Mouse (Mus musculus) stomach, postnatal 0 days (tissue): Measurements from ENCODE around the gene Tppp3. TPM values are rescaled to one million over a fixed set of nuclear protein-coding genes. Genes with fewer than 3 reads are reported as not detected.

ENCODE experiments used
- ATAC-seq: fragments of 200-750 bp; cut with Nextera tagmentation; 2 replicates; pipeline ENCODE4 v1.8.0; 2017; ENCODE audit not compliant: low FRiP score, low TSS enrichment
- DNase-seq: peaks from one replicate; pipeline ENCODE4 v3.0.0-alpha.2; 2016; ENCODE audit warnings: low spot score
- H3K27ac ChIP-seq: fragments of 300-500 bp; sonication (generic); replicated peaks from 2 replicates; pipeline ENCODE4 v1.5.1; 2014; ENCODE audit warnings: mild to moderate bottlenecking, control low read depth
- H3K27me3 ChIP-seq: fragments of 300-500 bp; sonication (generic); 2 replicates; pipeline ENCODE4 v1.6.1; 2014; ENCODE audit warnings: low read length; ENCODE audit not compliant: control insufficient read depth, insufficient read depth
- H3K36me3 ChIP-seq: fragments of 300-500 bp; sonication (generic); 2 replicates; pipeline ENCODE4 v1.6.1; 2014; ENCODE audit warnings: low read length, mixed read lengths; ENCODE audit not compliant: control insufficient read depth, insufficient read depth
- H3K4me1 ChIP-seq: fragments of 300-500 bp; sonication (generic); replicated peaks from 2 replicates; pipeline ENCODE4 v1.6.1; 2014; ENCODE audit warnings: antibody characterized with exemption; ENCODE audit not compliant: control insufficient read depth, insufficient read depth
- H3K4me2 ChIP-seq: fragments of 300-500 bp; sonication (generic); replicated peaks from 2 replicates; pipeline ENCODE4 v1.6.1; 2014; ENCODE audit warnings: low read depth, mild to moderate bottlenecking, control low read depth, moderate library complexity
- H3K4me3 ChIP-seq: fragments of 300-500 bp; sonication (generic); 2 replicates; pipeline ENCODE4 v1.5.1; 2014; ENCODE audit warnings: low read depth, low read length, control low read depth
- H3K9ac ChIP-seq: fragments of 300-500 bp; sonication (generic); 2 replicates; pipeline ENCODE4 v1.6.1; 2014; ENCODE audit warnings: mild to moderate bottlenecking, low read length, control low read depth, mixed read lengths
- H3K9me3 ChIP-seq: fragments of 300-500 bp; sonication (generic); 2 replicates; pipeline ENCODE4 v1.6.1; 2016; ENCODE audit warnings: low read length; ENCODE audit not compliant: control insufficient read depth
- CTCF ChIP-seq: IDR thresholded peaks from 2 replicates; pipeline ENCODE4 v1.5.1; 2016; ENCODE audit warnings: antibody characterized with exemption, low read depth, mild to moderate bottlenecking, moderate library complexity
- EP300 ChIP-seq: optimal IDR thresholded peaks from 2 replicates; pipeline ENCODE3; 2016; ENCODE audit warnings: antibody characterized with exemption
- WGBS: fragments of 180-500 bp; shearing (Covaris S2); extraction: QIAGEN DNeasy Blood & Tissue Kit; methylation state at CpG from one replicate; pipeline ENCODE4 v1.1.7; 2014; 5-methylcytosine and 5-hydroxymethylcytosine counted together
- polyA plus RNA-seq: library from polyadenylated mRNA; unstranded; fragments of >200 nt; fragmentation: Nextera tagmentation; extraction: Ambion mirVana; gene quantifications from 2 replicates; pipeline ENCODE4 v1.2.1, GENCODE M21; 2015

Gene Tppp3
- polyA plus RNA-seq, 1 experiment from 2014 or later, result 99.8 TPM

- Histone ChIP-seq H3K36me3 (peaks cover 4% of the 10 kb centered on the region; the same call in 1 of the 2 replicates), H3K9me3 (no peaks in the 10 kb centered on the region), H3K4me2 (no peak overlapping the region), H3K9ac (no peak overlapping the region), H3K27me3 (no peaks in the 10 kb centered on the region), H3K4me1 (peaks cover 8% of the 10 kb centered on the region; the same call in 1 of the 2 replicates), H3K4me3 (no peak overlapping the region), H3K27ac (no peak overlapping the region)
- WGBS, result 32% methylated on average over 8 of the region's 8 CpGs
- TF ChIP-seq EP300, result no peak
- no peak for TF ChIP-seq CTCF
- no peak for ATAC-seq
- DNase-seq, result no peak
Observed at GRCm38 (mm10) chr8:105517346-105517745, 46.0 kb upstream of the Tppp3 start.

- no peaks in the 10 kb centered on the region for H3K36me3 ChIP-seq
- peaks cover 8% of the 10 kb centered on the region; the same call in 1 of the 2 replicates for H3K4me1 ChIP-seq
- H3K9ac ChIP-seq, result no peak overlapping the region
- no peaks in the 10 kb centered on the region for H3K27me3 ChIP-seq
- no peak overlapping the region for H3K27ac ChIP-seq
- ATAC-seq, result peak; percentile 74
- DNase-seq, result peak; percentile 84
- H3K4me3 ChIP-seq, result no peak overlapping the region
- H3K9me3 ChIP-seq, result no peaks in the 10 kb centered on the region
- WGBS, result 17% methylated on average over 12 of the region's 12 CpGs
- H3K4me2 ChIP-seq, result peak overlapping the region; percentile 47
- TF ChIP-seq CTCF (peak; percentile 94), EP300 (no peak)
Observed at GRCm38 (mm10) chr8:105516018-105516645, 44.8 kb upstream of the Tppp3 start.

GRCm38 (mm10) chr8:105514656-105515055 is 43.3 kb upstream of the Tppp3 start:
- H3K4me1 ChIP-seq, result peaks cover 8% of the 10 kb centered on the region; the same call in 1 of the 2 replicates
- TF ChIP-seq EP300 (no peak), CTCF (no peak)
- H3K36me3 ChIP-seq, result no peaks in the 10 kb centered on the region
- H3K4me3 ChIP-seq, result no peak overlapping the region
- no peak overlapping the region for H3K9ac ChIP-seq
- no peak overlapping the region for H3K4me2 ChIP-seq
- 55% methylated on average over 5 of the region's 5 CpGs for WGBS
- no peak; the same call in 1 of the 2 replicates for ATAC-seq
- H3K27ac ChIP-seq, result no peak overlapping the region
- no peaks in the 10 kb centered on the region for H3K9me3 ChIP-seq
- H3K27me3 ChIP-seq, result no peaks in the 10 kb centered on the region
- DNase-seq, result peak; percentile 50

GRCm38 (mm10) chr8:105514194-105514593 is 42.9 kb upstream of the Tppp3 start:
- TF ChIP-seq EP300 (no peak), CTCF (no peak)
- WGBS, result 83% methylated on average over 6 of the region's 6 CpGs
- no peak for ATAC-seq

GRCm38 (mm10) chr8:105509997-105510735 is 38.8 kb upstream of the Tppp3 start:
- ATAC-seq, result peak; percentile 53

More at GRCm38 (mm10) chr8:105514194-105514593, 42.9 kb upstream of the Tppp3 start:
- Histone ChIP-seq H3K36me3 (no peaks in the 10 kb centered on the region), H3K4me1 (peaks cover 8% of the 10 kb centered on the region; the same call in 1 of the 2 replicates), H3K27me3 (no peaks in the 10 kb centered on the region), H3K27ac (peak overlapping the region; percentile 35), H3K4me2 (no peak overlapping the region), H3K9ac (no peak overlapping the region), H3K4me3 (no peak overlapping the region), H3K9me3 (no peaks in the 10 kb centered on the region)
- DNase-seq, result no peak

GRCm38 (mm10) chr8:105508758-105509157 is 37.4 kb upstream of the Tppp3 start:
- WGBS, result 53% methylated on average over 2 of the region's 2 CpGs
- H3K4me1 ChIP-seq, result no peaks in the 10 kb centered on the region
- ATAC-seq (no peak), DNase-seq (no peak)
- H3K36me3 ChIP-seq, result no peaks in the 10 kb centered on the region
- TF ChIP-seq EP300, result no peak
- no peak for TF ChIP-seq CTCF
- no peak overlapping the region for H3K27ac ChIP-seq
- no peaks in the 10 kb centered on the region for H3K27me3 ChIP-seq
- H3K9ac ChIP-seq, result no peak overlapping the region
- no peak overlapping the region for H3K4me2 ChIP-seq
- no peak overlapping the region for H3K4me3 ChIP-seq
- H3K9me3 ChIP-seq, result no peaks in the 10 kb centered on the region

More at GRCm38 (mm10) chr8:105509997-105510735, 38.8 kb upstream of the Tppp3 start:
- TF ChIP-seq CTCF, result no peak
- no peak for TF ChIP-seq EP300
- H3K27ac ChIP-seq, result peak overlapping the region; percentile 56; the same call in 1 of the 2 replicates
- H3K9ac ChIP-seq, result no peak overlapping the region
- WGBS, result 19% methylated on average over 12 of the region's 12 CpGs
- H3K4me3 ChIP-seq, result no peak overlapping the region
- H3K4me1 ChIP-seq, result no peaks in the 10 kb centered on the region
- DNase-seq, result peak; percentile 57
- no peaks in the 10 kb centered on the region for H3K36me3 ChIP-seq
- no peaks in the 10 kb centered on the region for H3K9me3 ChIP-seq
- no peaks in the 10 kb centered on the region for H3K27me3 ChIP-seq
- no peak overlapping the region for H3K4me2 ChIP-seq
